Mouse (Mus musculus) skeletal muscle tissue, postnatal 0 days (tissue): Measurements from ENCODE around the gene Rhox10. TPM values are rescaled to one million over a fixed set of nuclear protein-coding genes. Genes with fewer than 3 reads are reported as not detected.

Source experiments
- polyA plus RNA-seq: library from polyadenylated mRNA; unstranded; fragments of >200 nt; fragmentation: Nextera tagmentation; extraction: Ambion mirVana; gene quantifications from 2 replicates; pipeline ENCODE4 v1.2.1, GENCODE M21; 2015

Gene Rhox10
- polyA plus RNA-seq: not detected in 2 replicates

GRCm38 (mm10) chrX:38066175-38066574, at the start of gene Rhox10:
Gene Rhox10 (plus strand): TSS chrX:38066475.

GRCm38 (mm10) chrX:38018597-38018996, 47.7 kb upstream of the Rhox10 start, which contains the start of gene Btg1-ps1:
Gene Btg1-ps1 (minus strand): TSS chrX:38018815.

GRCm38 (mm10) chrX:38043014-38043413, 23.3 kb upstream of the Rhox10 start, which contains the start of gene Btg1-ps2:
Gene Btg1-ps2 (minus strand): TSS chrX:38043114.

GRCm38 (mm10) chrX:38085041-38085440, 18.8 kb downstream of the Rhox10 start, which contains the start of gene Rhox11:
Gene Rhox11 (minus strand): TSS chrX:38085141.

GRCm38 (mm10) chrX:38110807-38111206, 44.5 kb downstream of the Rhox10 start, which contains the start of gene Rhox12:
Gene Rhox12 (minus strand): TSS chrX:38110907.

DNA sequence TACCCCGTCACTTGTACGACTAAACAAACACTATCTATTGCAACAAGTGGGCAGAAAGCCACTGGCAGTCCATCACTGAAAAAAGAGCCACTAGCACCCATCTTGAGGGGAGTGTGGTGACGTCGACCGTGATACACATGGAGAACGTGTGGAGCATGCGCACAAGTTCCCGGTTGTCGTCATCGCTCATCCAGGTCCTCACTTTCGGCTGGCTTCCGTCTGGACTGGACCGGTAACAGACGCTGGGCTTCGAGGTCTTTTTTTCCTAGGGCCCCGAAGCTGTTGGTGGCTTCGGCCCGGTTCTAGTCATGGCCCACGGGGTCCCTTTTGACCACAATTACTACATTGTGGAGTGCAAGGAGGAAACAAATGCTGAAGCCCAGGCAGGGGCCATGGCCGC, 54.7 kb downstream of the Rhox10 start, which contains the start of gene Rhox13:
Gene Rhox13, plus strand, starts transcription at position 238 of the 400 bp plus-strand sequence.

Other genes starting within 250 kb of the Rhox10 start
- gene Rhox6, start 239.6 kb upstream of the Rhox10 start, polyA plus RNA-seq: not detected in 2 replicates
- not detected in 2 replicates for gene Rhox7a, start 234.8 kb upstream of the Rhox10 start, polyA plus RNA-seq
- not detected in 2 replicates for gene Rhox8, start 187.5 kb upstream of the Rhox10 start, polyA plus RNA-seq
- gene Rhox7b, start 169.2 kb upstream of the Rhox10 start, polyA plus RNA-seq: not detected in 2 replicates
- not detected in 2 replicates for gene Rhox9, start 164.7 kb upstream of the Rhox10 start, polyA plus RNA-seq
- not detected in 2 replicates for gene Btg1-ps1, start 47.7 kb upstream of the Rhox10 start, polyA plus RNA-seq
- not detected in 2 replicates for gene Btg1-ps2, start 23.4 kb upstream of the Rhox10 start, polyA plus RNA-seq
- not detected in 2 replicates for gene Rhox11, start 18.7 kb downstream of the Rhox10 start, polyA plus RNA-seq
- not detected in 2 replicates for gene Rhox12, start 44.4 kb downstream of the Rhox10 start, polyA plus RNA-seq
- gene Rhox13, start 54.7 kb downstream of the Rhox10 start, polyA plus RNA-seq: not detected in 2 replicates
- 0.95 and 1.6 TPM in 2 replicates for gene Zbtb33, start 123.3 kb downstream of the Rhox10 start, polyA plus RNA-seq
- gene Tmem255a, start 186.0 kb downstream of the Rhox10 start, polyA plus RNA-seq: 31.2 and 34.4 TPM in 2 replicates
- 504 and 527 TPM in 2 replicates for gene Atp1b4, start 249.7 kb downstream of the Rhox10 start, polyA plus RNA-seq